Mouse (Mus musculus): ENCODE data around the gene Stxbp6. TPM values are rescaled to one million over a fixed set of nuclear protein-coding genes. Genes with fewer than 3 reads are reported as not detected.

Gene Stxbp6
- 4.2 TPM for polyA plus RNA-seq (2015; fragmentation: Illumina TruSeq; extraction: RNeasy Lipid Tissue Mini Kit (QIAGEN cat#74804); ENCODE audit: insufficient read depth, low read depth, low replicate concordance)

DNA sequence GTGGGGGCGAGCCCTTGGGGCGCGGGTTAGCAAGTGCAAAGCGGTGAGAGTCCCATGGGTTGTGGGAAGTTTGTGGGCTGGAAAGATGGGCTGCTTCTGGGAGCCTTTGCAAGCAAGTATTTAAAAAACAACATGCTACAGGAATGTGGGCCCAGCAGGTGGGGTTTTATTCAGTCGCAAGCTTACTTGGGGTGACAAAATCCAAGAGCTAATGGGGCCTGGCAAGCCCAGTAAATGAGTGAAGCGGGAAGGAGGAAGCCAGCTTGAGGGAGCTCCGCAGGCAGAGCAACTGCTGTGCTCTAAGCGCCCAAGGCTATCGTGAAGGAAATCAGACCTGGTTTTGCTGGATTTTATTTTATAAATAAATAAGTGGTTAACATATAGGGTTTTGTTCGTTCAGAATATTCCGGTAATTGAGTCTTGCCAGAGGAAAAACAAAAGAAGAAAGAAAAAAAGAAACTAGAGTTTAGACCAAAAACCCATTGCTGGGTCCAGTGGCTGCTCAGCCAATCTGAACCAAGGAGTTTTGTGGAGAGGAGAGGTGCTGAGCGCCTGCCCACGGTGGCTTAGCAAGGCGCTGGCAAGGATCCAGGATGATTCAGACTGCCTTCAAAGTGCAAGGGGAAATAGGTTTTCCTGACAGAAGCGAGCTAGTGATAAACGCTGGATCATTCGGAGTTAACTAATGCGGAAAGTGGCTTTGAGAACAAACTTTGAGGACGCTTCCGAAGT lies at the start of gene Stxbp6:
Stxbp6 (minus strand) TSS at position 99 of the 732 bp plus-strand sequence.

